Mouse (Mus musculus) inflammation-experienced regulatory T-cells, adult 6 months (primary cell): ENCODE data around the gene Svs4. TPM values are rescaled to one million over a fixed set of nuclear protein-coding genes. Genes with fewer than 3 reads are reported as not detected.
"Not testable (repeated sequence)": the region's sequence is repeated elsewhere in the genome, so short reads cannot be mapped to it uniquely, and the experiment has no call there.

Source experiments
- ATAC-seq: one replicate; pipeline ENCODE4 v1.8.0; 2017
- polyA plus RNA-seq, 3 experiments: library from polyadenylated mRNA; unstranded; fragments of 100-300 nt; shearing (Covaris generic); gene quantifications; one replicate each; pipeline ENCODE4 v1.2.1; 2017

Svs4 gene
- not detected for polyA plus RNA-seq

DNA sequence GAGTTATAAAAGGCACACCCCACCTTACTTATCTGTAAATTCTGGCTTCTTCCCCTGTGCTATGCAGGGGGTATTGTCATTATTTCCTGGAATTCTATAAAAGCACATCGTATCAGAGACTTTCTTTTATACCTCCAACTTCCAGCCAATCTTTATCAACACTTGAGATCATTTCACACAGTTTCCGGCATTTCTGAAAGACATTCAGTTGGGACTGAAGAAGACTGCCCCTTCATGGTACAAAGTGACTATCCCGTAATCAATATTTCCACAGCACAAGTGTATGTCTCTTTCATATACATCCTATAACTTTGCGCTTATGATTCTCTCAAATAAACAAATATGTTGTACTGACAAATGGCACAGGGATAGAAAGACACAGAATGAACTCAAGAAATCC lies at the start of gene Svs4:
TSS of gene Svs4 (minus strand) at position 101 of the 400 bp plus-strand sequence.
- ATAC-seq: no peak

DNA sequence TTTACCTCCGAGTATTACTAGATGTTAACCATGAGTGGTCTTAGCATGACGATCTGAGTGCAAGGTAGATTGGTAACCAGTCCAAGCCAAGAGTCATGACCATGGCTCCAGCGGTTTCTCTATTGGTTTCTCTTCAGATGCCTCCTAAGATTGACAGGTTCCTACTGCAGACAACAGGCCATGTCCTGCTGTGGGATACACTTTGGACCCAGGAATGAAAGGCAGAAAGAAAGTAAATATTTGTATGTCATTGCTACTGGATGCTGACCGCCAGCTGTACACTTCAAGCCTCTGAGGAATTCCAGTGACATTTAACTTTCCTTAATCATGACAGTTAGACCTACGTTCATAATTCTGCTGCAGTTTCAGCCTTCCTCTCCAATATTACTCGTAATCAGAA lies 42.7 kb upstream of the Svs4 start:
- no peak for ATAC-seq

DNA sequence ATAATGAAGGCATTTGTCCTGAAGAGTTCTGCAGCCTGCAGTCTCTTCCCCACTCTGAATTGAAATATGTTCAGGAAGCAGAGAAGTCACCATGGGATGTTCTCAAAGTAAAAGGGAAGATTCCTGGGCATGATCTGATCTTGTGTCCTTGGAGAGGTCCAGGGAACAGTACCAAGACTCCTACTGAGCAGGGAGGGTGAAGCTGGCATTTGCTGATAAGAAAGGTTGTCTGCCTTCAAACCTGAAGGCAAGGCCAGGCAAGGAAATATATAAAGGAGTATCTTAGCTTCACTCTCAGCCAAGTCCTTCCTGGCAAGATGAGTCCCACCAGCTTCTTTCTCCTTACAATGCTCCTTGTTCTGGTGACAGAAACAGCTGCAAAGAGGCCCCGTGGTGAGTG lies 38.2 kb upstream of the Svs4 start, which contains the start of gene Svs6:
TSS of gene Svs6 (plus strand) at position 301 of the 400 bp plus-strand sequence.
- not testable (repeated sequence) for ATAC-seq

DNA sequence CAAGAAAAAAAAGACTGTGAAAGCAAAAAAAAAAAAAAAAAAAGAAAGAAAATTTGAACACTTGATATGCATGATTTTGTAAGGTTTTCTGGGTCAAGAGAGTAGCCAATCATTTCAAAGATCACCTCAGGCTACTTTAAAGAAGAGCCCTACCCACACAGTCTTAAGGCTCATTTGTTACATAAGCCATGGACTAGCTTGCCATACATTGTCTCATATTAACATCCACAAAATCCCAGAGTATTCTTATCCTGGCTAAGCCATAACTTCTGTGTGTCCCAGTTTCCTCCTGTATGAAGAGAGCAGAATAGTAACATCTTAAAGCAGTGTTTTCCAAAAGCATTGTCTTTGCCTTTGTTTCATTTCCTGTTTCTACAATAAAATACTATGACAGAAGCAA lies 37.2 kb upstream of the Svs4 start:
- not testable (repeated sequence) for ATAC-seq

DNA sequence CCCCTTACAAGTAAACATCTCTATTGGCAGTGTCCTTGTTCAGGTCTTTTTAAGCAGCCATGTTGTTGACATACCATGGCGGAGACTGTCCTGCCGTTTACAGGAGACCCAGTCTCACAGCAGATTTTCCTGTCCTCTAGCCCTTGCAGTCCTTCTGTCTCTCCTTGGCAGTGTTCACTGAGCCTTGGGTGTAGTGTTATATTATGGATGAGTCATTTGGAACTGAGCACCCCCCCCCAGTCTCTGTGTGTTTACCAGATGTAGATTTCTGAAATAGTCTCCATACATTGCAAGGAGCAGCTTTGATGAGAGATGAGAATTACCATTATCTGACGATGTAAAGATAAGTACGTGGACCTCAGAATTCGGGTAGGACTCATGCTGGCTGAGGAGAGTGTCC lies 34.3 kb upstream of the Svs4 start:
- ATAC-seq: no peak

DNA sequence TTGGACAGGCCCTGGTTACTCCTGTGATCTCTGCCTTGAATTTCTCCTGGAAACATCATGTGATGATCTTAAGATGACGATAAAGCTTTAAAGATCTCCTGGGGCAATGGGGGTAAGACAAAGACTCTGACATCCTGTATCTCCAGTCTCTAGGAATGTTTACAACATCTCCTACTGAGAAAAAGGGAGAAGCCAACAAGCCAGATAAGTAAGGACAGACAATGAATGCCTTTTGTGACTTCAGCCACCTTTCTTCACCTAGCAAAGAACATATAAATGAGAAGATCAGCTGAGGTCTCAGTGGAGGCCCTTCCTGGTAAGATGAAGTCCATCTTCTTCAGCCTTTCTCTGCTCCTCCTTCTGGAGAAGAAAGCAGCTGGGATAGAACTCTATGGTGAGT lies 10.7 kb upstream of the Svs4 start, which contains the start of gene Svs3a:
TSS of gene Svs3a (plus strand) at position 301 of the 400 bp plus-strand sequence.
- ATAC-seq: not testable (repeated sequence)

DNA sequence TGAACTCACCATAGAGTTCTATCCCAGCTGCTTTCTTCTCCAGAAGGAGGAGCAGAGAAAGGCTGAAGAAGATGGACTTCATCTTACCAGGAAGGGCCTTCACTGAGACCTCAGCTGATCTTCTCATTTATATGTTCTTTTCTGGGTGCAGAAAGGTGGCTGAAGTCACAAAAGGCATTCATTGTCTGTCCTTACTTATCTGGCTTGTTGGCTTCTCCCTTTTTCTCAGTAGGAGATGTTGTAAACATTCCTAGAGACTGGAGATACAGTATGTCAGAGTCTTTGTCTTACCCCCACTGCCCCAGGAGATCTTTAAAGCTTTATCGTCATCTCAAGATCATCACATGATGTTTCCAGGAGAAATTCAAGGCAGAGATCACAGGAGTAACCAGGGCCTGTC lies 21.7 kb downstream of the Svs4 start, which contains the start of gene Svs3b:
TSS of gene Svs3b (minus strand) at position 101 of the 400 bp plus-strand sequence.
- not testable (repeated sequence) for ATAC-seq

DNA sequence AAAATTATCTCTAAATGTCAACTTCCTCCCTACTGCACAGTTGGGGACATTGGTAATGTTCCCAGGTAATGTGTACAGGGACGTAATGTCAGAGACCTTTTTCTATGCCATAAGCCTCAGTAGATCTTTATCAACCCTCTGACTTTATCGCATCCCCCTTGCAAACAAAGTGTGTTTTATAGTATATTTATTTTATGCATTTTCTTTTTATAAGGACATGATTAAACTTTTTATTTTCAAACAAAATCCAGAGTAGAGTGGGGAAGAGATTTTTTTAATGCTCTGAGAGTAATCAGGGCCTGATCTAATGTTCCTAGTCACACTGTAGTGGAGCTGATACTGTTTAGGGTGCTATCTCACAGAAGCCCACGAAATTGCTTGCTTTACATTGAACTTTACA lies 39.9 kb downstream of the Svs4 start, which contains the start of gene Svs2:
TSS of gene Svs2 (minus strand) at position 101 of the 400 bp plus-strand sequence.
- ATAC-seq: no peak

DNA sequence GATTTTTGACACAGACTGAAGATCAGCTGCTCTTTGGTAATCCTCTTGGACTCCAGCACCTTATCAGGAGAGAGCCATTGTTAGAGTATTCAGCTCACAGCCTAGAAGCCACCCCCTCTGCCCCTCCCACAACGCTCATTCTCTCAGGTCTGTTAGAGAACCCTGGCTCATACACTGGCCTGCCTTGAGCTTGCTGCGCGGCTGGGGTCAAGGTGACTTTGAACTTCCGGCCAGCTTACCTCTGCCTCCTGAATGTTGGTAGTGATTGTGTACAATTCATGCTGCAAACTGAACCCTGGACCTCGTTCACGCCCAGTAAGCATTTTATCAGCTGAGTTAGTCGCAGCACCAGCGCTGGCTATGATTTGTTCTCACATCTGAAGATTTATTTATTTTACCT lies 45.6 kb downstream of the Svs4 start:
- ATAC-seq: no peak

DNA sequence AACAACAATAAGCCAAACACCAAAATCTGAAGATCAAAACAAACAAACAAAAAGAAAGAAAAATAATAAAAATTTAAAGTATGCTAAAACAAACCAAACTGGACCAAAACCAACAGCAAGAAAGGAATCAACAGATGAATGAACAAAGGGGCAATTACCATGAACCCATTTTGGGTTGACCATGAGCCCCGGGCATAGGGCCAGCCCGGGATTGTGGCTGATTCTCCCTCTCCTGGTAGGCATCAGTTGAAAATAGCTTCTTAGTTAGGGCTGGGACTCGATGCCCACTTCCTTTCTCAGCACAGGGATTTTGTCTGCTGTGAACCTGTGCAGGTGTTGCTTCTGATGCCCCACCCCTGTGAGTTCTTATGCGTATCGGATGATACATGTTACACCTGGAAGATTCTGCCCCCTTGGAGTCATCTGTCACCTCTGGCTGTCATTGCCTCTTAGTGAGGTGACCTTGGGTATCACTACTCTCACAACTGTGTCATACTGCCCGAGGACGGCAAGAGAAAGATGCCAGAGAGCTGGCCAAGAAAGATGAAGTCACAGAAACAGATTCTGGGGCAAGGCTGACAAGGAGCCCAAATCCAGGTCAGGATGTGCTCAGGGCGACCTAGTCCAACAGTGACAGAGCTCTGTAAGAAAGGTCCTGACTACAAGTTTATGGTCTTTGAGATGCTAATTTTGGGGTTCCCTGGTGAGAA lies 49.7 kb downstream of the Svs4 start:
- no peak for ATAC-seq

Other genes with a start within 250 kb of the Svs4 start
- gene Stk4, start 208.1 kb downstream of the Svs4 start, polyA plus RNA-seq: 100 to 1,000 TPM; 167 to 200 (median 173) TPM
- 100 to 1,000 TPM; 103 to 135 (median 128) TPM for gene Tomm34, start 207.3 kb downstream of the Svs4 start, polyA plus RNA-seq
- not detected for gene Kcns1, start 107.3 kb downstream of the Svs4 start, polyA plus RNA-seq
- not detected for gene Wfdc5, start 95.7 kb downstream of the Svs4 start, polyA plus RNA-seq
- not detected for gene Wfdc12, start 87.9 kb downstream of the Svs4 start, polyA plus RNA-seq
- gene Wfdc15a, start 78.3 kb downstream of the Svs4 start, polyA plus RNA-seq: not detected
- gene Wfdc15b, start 56.8 kb downstream of the Svs4 start, polyA plus RNA-seq: not detected
- not detected for gene Svs2, start 40.0 kb downstream of the Svs4 start, polyA plus RNA-seq
- gene Svs3b, start 21.8 kb downstream of the Svs4 start, polyA plus RNA-seq: not detected
- gene Svs3a, start 10.8 kb upstream of the Svs4 start, polyA plus RNA-seq: not detected
- gene Svs6, start 38.3 kb upstream of the Svs4 start, polyA plus RNA-seq: not detected
- gene Svs5, start 54.3 kb upstream of the Svs4 start, polyA plus RNA-seq: not detected
- gene Slpi, start 110.6 kb upstream of the Svs4 start, polyA plus RNA-seq: 1 to 10 TPM; 3.3 to 7.1 (median 3.8) TPM
- gene Rbpjl, start 124.7 kb upstream of the Svs4 start, polyA plus RNA-seq: not detected
- under 1 TPM in 1 of 3 experiments, not detected in 2; 0.21 TPM for gene Matn4, start 126.7 kb upstream of the Svs4 start, polyA plus RNA-seq
- gene Sdc4, start 165.4 kb upstream of the Svs4 start, polyA plus RNA-seq: 10 to 100 TPM; 12.0 to 42.7 (median 41.8) TPM
- gene Sys1, start 178.5 kb upstream of the Svs4 start, polyA plus RNA-seq: 10 to 100 TPM; 10.4 to 35.1 (median 25.4) TPM
- gene Gm20458, start 182.5 kb upstream of the Svs4 start, polyA plus RNA-seq: 1 to 10 TPM in 1 of 3 experiments, not detected in 2; 4.5 TPM
- gene Trp53tg5, start 195.3 kb upstream of the Svs4 start, polyA plus RNA-seq: not detected
- gene Dbndd2, start 207.6 kb upstream of the Svs4 start, polyA plus RNA-seq: 1 to 10 TPM; 1.5 to 7.5 (median 7.1) TPM
- gene Pigt, start 219.1 kb upstream of the Svs4 start, polyA plus RNA-seq: 10 to 100 TPM; 13.6 to 36.2 (median 30.9) TPM